30 mouse cellular contexts compared by ENCODE assay signal in the genomic region with DNA sequence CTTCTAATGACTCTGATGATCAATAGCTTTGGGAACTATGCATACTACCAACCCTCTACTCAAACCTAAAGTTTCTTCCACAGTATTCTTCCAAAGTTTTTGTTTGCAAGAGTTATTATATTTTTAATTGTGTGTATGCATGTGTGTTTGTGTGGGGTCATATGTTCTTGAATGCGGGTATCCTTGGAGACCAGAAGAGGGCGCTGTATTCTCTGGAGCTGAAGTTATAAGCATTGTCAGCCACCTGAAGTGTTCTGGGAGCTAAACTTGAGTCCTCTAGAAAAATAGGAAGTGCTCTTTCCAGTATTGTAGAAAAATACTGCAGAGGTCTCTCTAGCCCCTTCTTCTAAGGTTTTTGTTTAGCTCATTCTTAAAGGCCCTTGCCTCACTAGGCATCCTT. TPM values are rescaled to one million over a fixed set of nuclear protein-coding genes. Genes with fewer than 3 reads are reported as not detected.
DNase-seq lines count a peak whose midpoint lies in the region; ATAC-seq and TF ChIP-seq lines count a peak whose summit lies in the region.
"Had no signal": no experiment of that assay in that cellular context is flagged by ENCODE, and none has a peak within 500 bp of the region (broad histone marks: within the 10 kb centered on the region; RNA-seq: fewer than 3 reads in every experiment).

No protein-coding gene starts in this region.

- no peak for DNase-seq in kidney, postnatal 0 days (ENCODE audit: low spot score)
- DNase-seq in kidney, adult 18-20 months = no peak
- peak; percentile 50 for DNase-seq in A20 (ENCODE audit: low read depth, low spot score)
- peak; percentile 39 for DNase-seq in ES-CJ7 (ENCODE audit: low read depth, low spot score)
- DNase-seq in c-Kit-positive CD71-positive TER-119-positive erythroid progenitor cells, embryonic 14.5 days (ENCODE audit: low spot score) = peak; percentile 4
- DNase-seq in urinary bladder, adult 2 months (ENCODE audit: low spot score) = no peak
- DNase-seq: adrenal gland, postnatal 10 days; cerebellum, adult 9-11 months; heart, postnatal 36 days; kidney, adult 11 months; kidney, postnatal 25 days; left cerebral cortex, postnatal 4 days; midbrain, embryonic 14.5 days; spleen, adult 18-20 months; thymus, adult 2 months had no signal

- no peak overlapping the region for H3K9ac ChIP-seq in kidney, postnatal 0 days (ENCODE audit: low read depth, low read length)
- H3K9ac ChIP-seq: forebrain, embryonic 15.5 days; heart, embryonic 13.5 days; hindbrain, embryonic 15.5 days; lung, embryonic 15.5 days; stomach, embryonic 15.5 days had no signal

- TF ChIP-seq CTCF in kidney, postnatal 0 days (IDR thresholded peaks at IDR 0.05; ENCODE audit: low read depth) = peak; percentile 16; the same call in 1 of the 2 replicates

- no peak overlapping the region for H3K4me2 ChIP-seq in kidney, postnatal 0 days (ENCODE audit: low read length)
- H3K4me2 ChIP-seq: forebrain, embryonic 15.5 days; heart, embryonic 13.5 days; hindbrain, embryonic 15.5 days; lung, embryonic 15.5 days; stomach, embryonic 15.5 days had no signal

- no peaks in the 10 kb centered on the region for H3K4me1 ChIP-seq in kidney, postnatal 0 days (replicated peaks; ENCODE audit: insufficient read depth, low read length)
- H3K4me1 ChIP-seq: forebrain, embryonic 15.5 days; heart, embryonic 13.5 days; hindbrain, embryonic 15.5 days; stomach, embryonic 15.5 days had no signal

- H3K27me3 ChIP-seq in kidney, postnatal 0 days (ENCODE audit: insufficient read depth, low read length) = no peaks in the 10 kb centered on the region
- H3K27me3 ChIP-seq: forebrain, embryonic 15.5 days; heart, embryonic 13.5 days; hindbrain, embryonic 15.5 days; lung, embryonic 15.5 days; stomach, embryonic 15.5 days had no signal

- H3K27ac ChIP-seq in kidney, postnatal 0 days = no peak overlapping the region
- H3K27ac ChIP-seq: forebrain, embryonic 15.5 days; heart, embryonic 13.5 days; hindbrain, embryonic 15.5 days; left cerebral cortex, adult 2 months; lung, embryonic 15.5 days; stomach, embryonic 15.5 days had no signal

- H3K4me3 ChIP-seq in kidney, postnatal 0 days (replicated peaks; ENCODE audit: low read depth, low read length) = no peak overlapping the region
- H3K4me3 ChIP-seq: erythroblast, embryonic 14.5 days; forebrain, embryonic 15.5 days; heart, embryonic 13.5 days; hindbrain, embryonic 15.5 days; left cerebral cortex, adult 2 months; lung, embryonic 15.5 days; stomach, embryonic 15.5 days had no signal

- no peaks in the 10 kb centered on the region for H3K36me3 ChIP-seq in kidney, postnatal 0 days (ENCODE audit: insufficient read depth, low read length)
- H3K36me3 ChIP-seq: forebrain, embryonic 15.5 days; heart, embryonic 13.5 days; hindbrain, embryonic 15.5 days; lung, embryonic 15.5 days; stomach, embryonic 15.5 days had no signal

- ATAC-seq in kidney, postnatal 0 days (replicated peaks; ENCODE audit: low FRiP score, low read depth) = no peak
- ATAC-seq in megakaryocyte-erythroid progenitor cell, adult 5-6 weeks (replicated peaks; ENCODE audit: low FRiP score, low TSS enrichment, poor library complexity, severe bottlenecking) = no peak
- ATAC-seq: activated CD4-positive, CD25-positive, alpha-beta regulatory T cell, adult 4 months; forebrain, embryonic 15.5 days had no signal

- WGBS in kidney, postnatal 0 days = 65% methylated on average over 2 of the region's 2 CpGs

- no peaks in the 10 kb centered on the region for H3K9me3 ChIP-seq in kidney, postnatal 0 days (replicated peaks; ENCODE audit: low read length)
- H3K9me3 ChIP-seq: forebrain, embryonic 15.5 days; heart, embryonic 13.5 days; hindbrain, embryonic 15.5 days; lung, embryonic 15.5 days; stomach, embryonic 15.5 days had no signal

RNA-seq across cellular contexts. Expression of gene Tnfsf4, which starts 5.1 kb away (rescaled TPM):
- polyA plus RNA-seq in kidney, postnatal 0 days (2015; fragmentation: Nextera tagmentation; extraction: Ambion mirVana) = 0.05 and 0.17 TPM in 2 replicates
- not detected in 2 replicates for polyA plus RNA-seq in urinary bladder, adult 2 months (2012; rRNA removed)
- total RNA-seq in megakaryocyte-erythroid progenitor cell, adult 5-6 weeks (2014; fragmentation: Nextera tagmentation) = 3.4 and 4.3 TPM in 2 replicates
- 2.0 and 2.1 TPM in 2 replicates for total RNA-seq in megakaryocyte-erythroid progenitor cell, adult 5-6 weeks (2017)
- total RNA-seq: adrenal gland, postnatal 10 days; gastrocnemius, postnatal 4 days; heart, postnatal 36 days; left cerebral cortex, adult 2 months; left cerebral cortex, postnatal 4 days; liver, adult 2 months; megakaryocyte, adult 5-6 weeks had no signal
- polyA plus RNA-seq: cortical plate, adult 2 months; embryonic facial prominence, embryonic 11.5 days; erythroblast, embryonic 14.5 days; forebrain, embryonic 15.5 days; heart, embryonic 13.5 days; hindbrain, embryonic 15.5 days; liver, adult 2 months; lung, embryonic 15.5 days; midbrain, embryonic 14.5 days; neural tube, embryonic 14.5 days had no signal

Comparison
In these comparisons a context has a peak if more than half of its experiments do, and no peak if none do; other contexts are left out.
1. DNase-seq: peak in A20 (single experiment), ES-CJ7 (single experiment) and c-Kit-positive CD71-positive TER-119-positive erythroid progenitor cells, embryonic 14.5 days (single experiment); none in kidney, postnatal 0 days (single experiment), kidney, adult 18-20 months (single experiment) and urinary bladder, adult 2 months (single experiment).